Mouse (Mus musculus) bone marrow, adult 2 months (tissue): ENCODE results near the gene AL731706.1. TPM values are rescaled to one million over a fixed set of nuclear protein-coding genes. Genes with fewer than 3 reads are reported as not detected.

Experiments
- H3K27ac ChIP-seq: fragments of 200-500 bp; 2 replicates; pipeline ENCODE4 v1.5.1; 2012; ENCODE audit warnings: low read depth, mild to moderate bottlenecking, control low read depth, inconsistent platforms, low read length; ENCODE audit not compliant: control insufficient read depth, poor library complexity, insufficient read depth
- H3K4me1 ChIP-seq: fragments of 200-500 bp; 2 replicates; pipeline ENCODE4 v1.6.1; 2011; ENCODE audit warnings: low read length; ENCODE audit not compliant: control insufficient read depth, insufficient read depth
- H3K4me3 ChIP-seq: fragments of 200-500 bp; replicated peaks from 2 replicates; pipeline ENCODE3; 2011; ENCODE audit warnings: mild to moderate bottlenecking, low read depth, low read length, control low read depth; ENCODE audit not compliant: control insufficient read depth
- CTCF ChIP-seq: fragments of 200-500 bp; IDR thresholded peaks from 2 replicates; pipeline ENCODE4 v1.5.1; 2011; ENCODE audit warnings: low read length, control low read depth; ENCODE audit not compliant: control insufficient read depth, insufficient read depth
- POLR2A ChIP-seq: fragments of 200-500 bp; IDR thresholded peaks from 2 replicates; pipeline ENCODE4 v1.6.1; 2011; ENCODE audit warnings: low read depth, mild to moderate bottlenecking, control low read depth, low read length, borderline replicate concordance; ENCODE audit not compliant: control insufficient read depth
- WGBS: fragments of 180-500 bp; shearing (Covaris S2); methylation state at CpG from one replicate; pipeline ENCODE4 v1.1.7; 2018; 5-methylcytosine and 5-hydroxymethylcytosine counted together
- polyA plus RNA-seq: library from polyadenylated mRNA; stranded (reverse); fragments of >200 nt; gene quantifications from 2 replicates; pipeline ENCODE4 v1.2.4, GENCODE M21; 2011; ENCODE audit warnings: low replicate concordance; ENCODE audit not compliant: missing spikeins, insufficient read depth, insufficient read length

Gene AL731706.1
- polyA plus RNA-seq: 4.3 and 13.9 TPM in 2 replicates

GRCm38 (mm10) chr2:136891068-136891950 is at the start of gene AL731706.1, which contains the start of the genes Slx4ip and Mkks:
Gene AL731706.1 (minus strand): TSS chr2:136891389.
Gene Slx4ip (plus strand): TSS chr2:136891218.
Gene Mkks (minus strand): TSS chr2:136891389.
- Histone ChIP-seq H3K4me3 (peak within 1 kb of the TSS; percentile 97), H3K4me1 (no peaks in the 10 kb centered on the region; the same call in 1 of the 2 replicates), H3K27ac (peak within 1 kb of the TSS; percentile 86)
- peak; percentile 71 for TF ChIP-seq POLR2A
- TF ChIP-seq CTCF: no peak
- WGBS: under 1% methylated on average over 49 of the region's 49 CpGs

GRCm38 (mm10) chr2:136938249-136938648 is 47.1 kb upstream of the AL731706.1 start:
- no peaks in the 10 kb centered on the region; the same call in 1 of the 2 replicates for H3K4me1 ChIP-seq
- 65% methylated on average over 1 of the region's 1 CpGs for WGBS
- no peak overlapping the region for H3K27ac ChIP-seq
- no peak overlapping the region for H3K4me3 ChIP-seq
- TF ChIP-seq POLR2A (no peak), CTCF (no peak)

- WGBS: 44% methylated on average over 4 of the region's 4 CpGs
- Histone ChIP-seq H3K4me3 (no peak overlapping the region), H3K27ac (no peak overlapping the region), H3K4me1 (no peaks in the 10 kb centered on the region; the same call in 1 of the 2 replicates)
- TF ChIP-seq CTCF (no peak), POLR2A (no peak)
Measured at GRCm38 (mm10) chr2:136936391-136937288, 45.5 kb upstream of the AL731706.1 start.

- Histone ChIP-seq H3K27ac (no peak overlapping the region), H3K4me3 (no peak overlapping the region), H3K4me1 (no peaks in the 10 kb centered on the region; the same call in 1 of the 2 replicates)
- WGBS: 14% methylated on average over 4 of the region's 4 CpGs
- TF ChIP-seq POLR2A (no peak), CTCF (no peak)
Measured at GRCm38 (mm10) chr2:136921003-136921408, 29.8 kb upstream of the AL731706.1 start.

GRCm38 (mm10) chr2:136920257-136920993 is 29.2 kb upstream of the AL731706.1 start:
- no peak overlapping the region for H3K4me3 ChIP-seq

GRCm38 (mm10) chr2:136919433-136919832 is 28.2 kb upstream of the AL731706.1 start:
- Histone ChIP-seq H3K4me1 (no peaks in the 10 kb centered on the region; the same call in 1 of the 2 replicates), H3K27ac (no peak overlapping the region)

More at GRCm38 (mm10) chr2:136920257-136920993, 29.2 kb upstream of the AL731706.1 start:
- 75% methylated on average over 3 of the region's 3 CpGs for WGBS
- no peak overlapping the region for H3K27ac ChIP-seq
- no peak for TF ChIP-seq CTCF
- no peak for TF ChIP-seq POLR2A
- no peaks in the 10 kb centered on the region; the same call in 1 of the 2 replicates for H3K4me1 ChIP-seq

GRCm38 (mm10) chr2:136914334-136914902 is 23.2 kb upstream of the AL731706.1 start:
- no peak for TF ChIP-seq POLR2A
- no peak for TF ChIP-seq CTCF
- no peak overlapping the region for H3K27ac ChIP-seq
- H3K4me3 ChIP-seq: no peak overlapping the region
- no peaks in the 10 kb centered on the region for H3K4me1 ChIP-seq
- 66% methylated on average over 3 of the region's 3 CpGs for WGBS

More at GRCm38 (mm10) chr2:136919433-136919832, 28.2 kb upstream of the AL731706.1 start:
- no peak overlapping the region for H3K4me3 ChIP-seq
- TF ChIP-seq CTCF: no peak
- no peak for TF ChIP-seq POLR2A
- WGBS: 81% methylated on average over 1 of the region's 1 CpGs
